Mouse (Mus musculus): ENCODE measurements around the gene Usp19. TPM values are rescaled to one million over a fixed set of nuclear protein-coding genes. Genes with fewer than 3 reads are reported as not detected.

Gene Usp19
- polyA plus RNA-seq, 1 experiment = 74.9 TPM

- 61% methylated on average over 16 of the region's 16 CpGs for WGBS
- no peak for DNase-seq (ENCODE audit: low read depth, low spot score)
Observed at GRCm38 (mm10) chr9:108492043-108492750, 1.8 kb downstream of the Usp19 start.

- 95% methylated on average over 8 of the region's 8 CpGs for WGBS
- no peak for DNase-seq (ENCODE audit: low read depth, low spot score)
Observed at GRCm38 (mm10) chr9:108493246-108493645, 2.8 kb downstream of the Usp19 start.

- DNase-seq (ENCODE audit: low read depth, low spot score) = no peak
- WGBS = 92% methylated on average over 19 of the region's 19 CpGs
Observed at GRCm38 (mm10) chr9:108494146-108494825, 3.9 kb downstream of the Usp19 start.

- 86% methylated on average over 10 of the region's 10 CpGs for WGBS
- DNase-seq (ENCODE audit: low read depth, low spot score) = no peak
Observed at GRCm38 (mm10) chr9:108494905-108495304, 4.5 kb downstream of the Usp19 start.

- DNase-seq (ENCODE audit: low read depth, low spot score) = no peak
- WGBS = 92% methylated on average over 7 of the region's 7 CpGs
Observed at GRCm38 (mm10) chr9:108499231-108499630, 8.8 kb downstream of the Usp19 start.

- WGBS = 92% methylated on average over 15 of the region's 15 CpGs
- no peak for DNase-seq (ENCODE audit: low read depth, low spot score)
Observed at GRCm38 (mm10) chr9:108499943-108500342, 9.5 kb downstream of the Usp19 start.

GRCm38 (mm10) chr9:108506901-108507300 lies 16.5 kb downstream of the Usp19 start:
- 86% methylated on average over 7 of the region's 7 CpGs for WGBS

GRCm38 (mm10) chr9:108507619-108508434 lies 17.4 kb downstream of the Usp19 start, which contains the start of gene Qars:
Qars (plus strand) TSS chr9:108507706.
- DNase-seq (ENCODE audit: low read depth, low spot score) = peak; percentile 99
- under 1% methylated on average over 37 of the region's 37 CpGs for WGBS

More at GRCm38 (mm10) chr9:108506901-108507300, 16.5 kb downstream of the Usp19 start:
- DNase-seq (ENCODE audit: low read depth, low spot score) = no peak

- WGBS = 81% methylated on average over 7 of the region's 7 CpGs
- DNase-seq (ENCODE audit: low read depth, low spot score) = no peak
Observed at GRCm38 (mm10) chr9:108508776-108509175, 18.4 kb downstream of the Usp19 start.

GRCm38 (mm10) chr9:108516380-108517251 lies 26.2 kb downstream of the Usp19 start, which contains the start of gene Qrich1:
Qrich1 (plus strand) TSS chr9:108516806.
- 1% methylated on average over 55 of the region's 55 CpGs for WGBS

GRCm38 (mm10) chr9:108517253-108517930 lies 27.0 kb downstream of the Usp19 start:
- DNase-seq (ENCODE audit: low read depth, low spot score) = peak; percentile 29
- under 1% methylated on average over 74 of the region's 95 CpGs for WGBS

More at GRCm38 (mm10) chr9:108516380-108517251, 26.2 kb downstream of the Usp19 start, which contains the start of gene Qrich1:
- peak; percentile 89 for DNase-seq (ENCODE audit: low read depth, low spot score)

- DNase-seq (ENCODE audit: low read depth, low spot score) = no peak
- WGBS = 1% methylated on average over 13 of the region's 13 CpGs
Observed at GRCm38 (mm10) chr9:108517931-108518332, 27.5 kb downstream of the Usp19 start.

- 52% methylated on average over 2 of the region's 2 CpGs for WGBS
- DNase-seq (ENCODE audit: low read depth, low spot score) = no peak
Observed at GRCm38 (mm10) chr9:108521604-108522003, 31.2 kb downstream of the Usp19 start.

GRCm38 (mm10) chr9:108523341-108523740 lies 32.9 kb downstream of the Usp19 start:
- no peak for DNase-seq (ENCODE audit: low read depth, low spot score)
- 96% methylated on average over 4 of the region's 4 CpGs for WGBS

GRCm38 (mm10) chr9:108525400-108525799 lies 35.0 kb downstream of the Usp19 start:
- 67% methylated on average over 3 of the region's 3 CpGs for WGBS
- no peak for DNase-seq (ENCODE audit: low read depth, low spot score)

- WGBS = 78% methylated on average over 1 of the region's 1 CpGs
- DNase-seq (ENCODE audit: low read depth, low spot score) = no peak
Observed at GRCm38 (mm10) chr9:108530954-108531353, 40.6 kb downstream of the Usp19 start.

- WGBS = 86% methylated on average over 1 of the region's 1 CpGs
- no peak for DNase-seq (ENCODE audit: low read depth, low spot score)
Observed at GRCm38 (mm10) chr9:108531496-108531895, 41.1 kb downstream of the Usp19 start.

- DNase-seq (ENCODE audit: low read depth, low spot score) = no peak
Observed at GRCm38 (mm10) chr9:108540846-108541245, 50.4 kb downstream of the Usp19 start.

GRCm38 (mm10) chr9:108545986-108546385 lies 55.6 kb downstream of the Usp19 start:
- no peak for DNase-seq (ENCODE audit: low read depth, low spot score)
- WGBS = 89% methylated on average over 3 of the region's 3 CpGs

All from large intestine, adult 2 months (tissue).